Mouse (Mus musculus) hindbrain, embryonic 15.5 days (tissue): Measurements from ENCODE around the gene Ms4a4c. TPM values are rescaled to one million over a fixed set of nuclear protein-coding genes. Genes with fewer than 3 reads are reported as not detected.
"Not testable (repeated sequence)": the region's sequence is repeated elsewhere in the genome, so short reads cannot be mapped to it uniquely, and the experiment has no call there.

Experiments used
- ATAC-seq: fragments of 200-750 bp; cut with Nextera tagmentation; 2 replicates; pipeline ENCODE4 v1.8.0; 2017; ENCODE audit warnings: low read depth, moderate number of reproducible peaks, moderate TSS enrichment; ENCODE audit not compliant: low FRiP score
- H3K27ac ChIP-seq: fragments of 300-500 bp; sonication (generic); replicated peaks from 2 replicates; pipeline ENCODE4 v1.5.1; 2015; ENCODE audit warnings: mild to moderate bottlenecking, inconsistent platforms
- H3K27me3 ChIP-seq: fragments of 300-500 bp; sonication (generic); 2 replicates; pipeline ENCODE4 v1.6.1; 2015; ENCODE audit warnings: control low read depth, inconsistent platforms
- H3K36me3 ChIP-seq: fragments of 300-500 bp; sonication (generic); 2 replicates; pipeline ENCODE4 v1.6.1; 2015; ENCODE audit warnings: control low read depth, inconsistent platforms
- H3K4me1 ChIP-seq: fragments of 300-500 bp; sonication (generic); replicated peaks from 2 replicates; pipeline ENCODE4 v1.6.1; 2015; ENCODE audit warnings: control low read depth, inconsistent platforms
- H3K4me2 ChIP-seq: fragments of 300-500 bp; sonication (generic); 2 replicates; pipeline ENCODE4 v1.6.1; 2015; ENCODE audit warnings: moderate library complexity, mild to moderate bottlenecking, inconsistent platforms
- H3K4me3 ChIP-seq: fragments of 300-500 bp; sonication (generic); 2 replicates; pipeline ENCODE4 v1.5.1; 2015; ENCODE audit warnings: mild to moderate bottlenecking, inconsistent platforms
- H3K9ac ChIP-seq: fragments of 300-500 bp; sonication (generic); 2 replicates; pipeline ENCODE4 v1.6.1; 2015; ENCODE audit warnings: inconsistent platforms
- H3K9me3 ChIP-seq: fragments of 300-500 bp; sonication (generic); 2 replicates; pipeline ENCODE4 v1.6.1; 2016; ENCODE audit warnings: control low read depth, inconsistent platforms
- WGBS: fragments of 180-500 bp; shearing (Covaris S2); methylation state at CpG from one replicate; pipeline ENCODE4 v1.1.7; 2015; 5-methylcytosine and 5-hydroxymethylcytosine counted together
- polyA plus RNA-seq: library from polyadenylated mRNA; unstranded; fragments of >200 nt; fragmentation: Nextera tagmentation; extraction: Ambion mirVana; gene quantifications from 2 replicates; pipeline ENCODE4 v1.2.1, GENCODE M21; 2015

The Ms4a4c gene
- polyA plus RNA-seq, 1 experiment from 2014 or later = not detected

DNA sequence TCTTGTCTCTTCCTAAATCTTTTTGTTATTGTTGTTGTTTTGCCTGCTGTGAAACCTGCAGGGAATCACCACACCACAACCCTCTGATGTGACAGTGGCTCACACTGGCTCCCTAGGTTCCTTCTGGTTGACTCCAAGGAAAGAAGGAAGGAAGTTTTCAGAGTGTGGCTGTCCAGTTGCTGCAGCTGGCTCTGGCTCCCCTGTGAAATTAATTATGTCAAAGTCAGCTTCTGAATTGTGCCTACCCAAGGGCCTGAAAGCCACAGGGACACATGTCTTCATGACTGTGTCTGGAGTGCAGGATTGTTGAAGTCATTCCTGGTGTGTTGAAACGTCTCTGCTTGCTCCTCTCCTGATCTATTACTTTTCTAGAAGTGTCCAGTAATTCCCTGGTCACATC, 63.8 kb downstream of the Ms4a4c start:
- H3K27me3 ChIP-seq, H3K4me2 ChIP-seq, H3K27ac ChIP-seq, H3K4me3 ChIP-seq, H3K36me3 ChIP-seq, H3K4me1 ChIP-seq, ATAC-seq, H3K9me3 ChIP-seq, H3K9ac ChIP-seq: not testable (repeated sequence)
- WGBS = 67% methylated on average over 1 of the region's 1 CpGs

DNA sequence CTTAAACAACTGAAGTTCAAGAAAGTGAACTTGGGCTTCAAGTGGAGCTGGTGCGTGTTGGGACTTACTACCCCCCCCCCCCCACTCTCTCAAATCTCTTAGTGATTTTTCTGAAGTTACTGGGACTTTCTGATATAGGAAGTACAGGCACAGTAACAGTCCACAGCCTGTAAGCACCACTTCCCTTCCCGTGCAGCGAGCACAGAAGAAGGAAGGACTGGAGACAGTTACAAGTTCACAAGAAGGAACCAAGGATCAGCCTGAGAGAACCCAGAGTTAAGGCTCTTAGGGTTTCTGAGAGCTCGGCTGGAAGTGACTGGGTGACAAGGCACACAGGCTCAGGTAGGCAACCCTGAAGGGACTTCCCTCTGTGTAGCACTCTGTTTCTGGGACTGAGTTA, 64.6 kb downstream of the Ms4a4c start, which contains the start of gene Ms4a6c:
Gene Ms4a6c, plus strand, starts transcription at position 152 of the 400 bp plus-strand sequence.
- not testable (repeated sequence) for H3K36me3 ChIP-seq, H3K4me2 ChIP-seq, H3K27me3 ChIP-seq, H3K9ac ChIP-seq, H3K27ac ChIP-seq, H3K4me1 ChIP-seq, ATAC-seq, H3K4me3 ChIP-seq, H3K9me3 ChIP-seq
- WGBS = 89% methylated on average over 4 of the region's 4 CpGs

Other genes starting within 250 kb of the Ms4a4c start
- not detected in 2 replicates for gene 1700025F22Rik, start 239.4 kb upstream of the Ms4a4c start, polyA plus RNA-seq
- not detected in 2 replicates for gene Ms4a13, start 208.0 kb upstream of the Ms4a4c start, polyA plus RNA-seq
- not detected in 2 replicates for gene Ms4a12, start 172.3 kb upstream of the Ms4a4c start, polyA plus RNA-seq
- gene Ms4a1, start 138.5 kb upstream of the Ms4a4c start, polyA plus RNA-seq = not detected in 2 replicates
- not detected in 2 replicates for gene Ms4a5, start 120.9 kb upstream of the Ms4a4c start, polyA plus RNA-seq
- gene Ms4a14, start 90.3 kb upstream of the Ms4a4c start, polyA plus RNA-seq = 0.09 TPM in 1 of 2 replicates, not detected in the other
- 4.0 and 4.4 TPM in 2 replicates for gene Ms4a7, start 68.6 kb upstream of the Ms4a4c start, polyA plus RNA-seq
- gene Ms4a4a, start 29.2 kb upstream of the Ms4a4c start, polyA plus RNA-seq = 2.3 and 3.0 TPM in 2 replicates
- gene Ms4a4b, start 38.8 kb downstream of the Ms4a4c start, polyA plus RNA-seq = 0.09 TPM in 1 of 2 replicates, not detected in the other
- 1.6 and 4.5 TPM in 2 replicates for gene Ms4a6c, start 64.6 kb downstream of the Ms4a4c start, polyA plus RNA-seq
- gene Gm8369, start 81.2 kb downstream of the Ms4a4c start, polyA plus RNA-seq = 0.31 TPM in 1 of 2 replicates, not detected in the other
- 2.0 and 3.8 TPM in 2 replicates for gene Ms4a6b, start 111.7 kb downstream of the Ms4a4c start, polyA plus RNA-seq
- gene Ms4a4d, start 132.0 kb downstream of the Ms4a4c start, polyA plus RNA-seq = 0.10 TPM in 1 of 2 replicates, not detected in the other
- 2.6 and 3.0 TPM in 2 replicates for gene Ms4a6d, start 200.1 kb downstream of the Ms4a4c start, polyA plus RNA-seq
- 0.13 and 0.19 TPM in 2 replicates for gene Ms4a2, start 218.9 kb downstream of the Ms4a4c start, polyA plus RNA-seq
- gene Ms4a3, start 236.1 kb downstream of the Ms4a4c start, polyA plus RNA-seq = not detected in 2 replicates